Mouse (Mus musculus) midbrain, embryonic 14.5 days (tissue): ENCODE measurements around the gene Nckipsd. TPM values are rescaled to one million over a fixed set of nuclear protein-coding genes. Genes with fewer than 3 reads are reported as not detected.

Experiments
- ATAC-seq: fragments of 200-750 bp; cut with Nextera tagmentation; 2 replicates; pipeline ENCODE4 v1.8.0; 2017; ENCODE audit warnings: moderate number of reproducible peaks, moderate library complexity; ENCODE audit not compliant: low FRiP score, low TSS enrichment
- DNase-seq: peaks from one replicate; pipeline ENCODE4 v3.0.0-alpha.2; 2015
- H3K27ac ChIP-seq: fragments of 300-500 bp; sonication (generic); replicated peaks from 2 replicates; pipeline ENCODE4 v1.5.1; 2014; ENCODE audit warnings: mild to moderate bottlenecking, low read depth, low read length, moderate library complexity
- H3K27me3 ChIP-seq: fragments of 300-500 bp; sonication (generic); 2 replicates; pipeline ENCODE4 v1.6.1; 2014; ENCODE audit warnings: low read length, control low read depth, mixed read lengths; ENCODE audit not compliant: control insufficient read depth, insufficient read depth
- H3K36me3 ChIP-seq: fragments of 300-500 bp; sonication (generic); 2 replicates; pipeline ENCODE4 v1.6.1; 2014; ENCODE audit warnings: low read length, control low read depth; ENCODE audit not compliant: control insufficient read depth, insufficient read depth
- H3K4me1 ChIP-seq: fragments of 300-500 bp; sonication (generic); 2 replicates; pipeline ENCODE4 v1.6.1; 2014; ENCODE audit warnings: mild to moderate bottlenecking, antibody characterized with exemption, low read length, control low read depth; ENCODE audit not compliant: control insufficient read depth, insufficient read depth
- H3K4me2 ChIP-seq: fragments of 300-500 bp; sonication (generic); 2 replicates; pipeline ENCODE4 v1.6.1; 2014; ENCODE audit warnings: mild to moderate bottlenecking, low read length, moderate library complexity
- H3K4me3 ChIP-seq: fragments of 300-500 bp; sonication (generic); replicated peaks from 2 replicates; pipeline ENCODE4 v1.5.1; 2014; ENCODE audit warnings: low read depth, low read length
- H3K9ac ChIP-seq: fragments of 300-500 bp; sonication (generic); replicated peaks from 2 replicates; pipeline ENCODE4 v1.6.1; 2014; ENCODE audit warnings: mild to moderate bottlenecking, low read length, moderate library complexity
- H3K9me3 ChIP-seq: fragments of 300-500 bp; sonication (generic); 2 replicates; pipeline ENCODE4 v1.6.1; 2016; ENCODE audit warnings: low read length, control low read depth, mixed read lengths; ENCODE audit not compliant: control insufficient read depth
- WGBS: fragments of 180-500 bp; shearing (Covaris S2); extraction: QIAGEN DNeasy Blood & Tissue Kit; methylation state at CpG from one replicate; pipeline ENCODE4 v1.1.7; 2014; 5-methylcytosine and 5-hydroxymethylcytosine counted together
- polyA plus RNA-seq: library from polyadenylated mRNA; unstranded; fragments of >200 nt; fragmentation: Nextera tagmentation; extraction: Ambion mirVana; gene quantifications from 2 replicates; pipeline ENCODE4 v1.2.1, GENCODE M21; 2014

Nckipsd gene
- polyA plus RNA-seq, 1 experiment from 2014 or later, result 27.4 TPM

DNA sequence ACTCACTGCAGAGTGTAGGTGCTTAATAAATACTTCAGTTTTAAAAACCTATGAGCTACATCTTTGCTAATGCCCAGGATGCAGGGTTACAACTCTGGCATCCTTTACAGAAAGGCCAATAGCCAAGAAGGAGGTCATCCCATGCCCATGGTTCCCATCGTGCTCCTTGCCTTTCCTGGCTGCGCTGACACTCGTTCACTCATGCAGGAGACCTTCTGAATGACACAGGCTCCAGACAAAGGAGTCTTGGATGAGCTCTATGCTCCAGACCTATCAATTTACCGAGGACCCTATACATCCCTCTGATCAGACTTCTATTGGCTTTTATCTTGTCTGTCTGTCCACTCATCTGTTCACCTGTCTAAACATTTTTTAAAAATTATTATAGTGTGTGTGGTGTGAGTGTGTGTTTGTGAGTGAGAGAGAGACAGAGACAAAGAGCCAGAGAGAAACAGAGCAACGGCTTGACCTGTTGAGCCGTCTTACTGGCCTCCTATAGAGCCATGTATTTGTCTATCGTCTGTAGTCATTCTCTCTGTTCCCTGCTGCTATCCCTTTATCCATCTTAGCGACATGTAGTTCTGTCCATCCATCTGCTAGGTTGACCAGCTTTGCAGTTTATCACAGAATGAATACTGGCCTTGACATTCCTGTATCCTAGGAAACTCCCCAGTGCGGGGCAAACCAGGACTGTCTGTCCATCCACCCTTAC, 25.2 kb upstream of the Nckipsd start:
- Histone ChIP-seq H3K36me3 (no peaks in the 10 kb centered on the region), H3K4me2 (peak overlapping the region; percentile 96), H3K4me3 (peak overlapping the region; percentile 71), H3K9ac (peak overlapping the region; percentile 98), H3K9me3 (no peaks in the 10 kb centered on the region), H3K27me3 (no peaks in the 10 kb centered on the region), H3K4me1 (peaks cover 40% of the 10 kb centered on the region), H3K27ac (peak overlapping the region; percentile 97)
- ATAC-seq (peak; percentile 47), DNase-seq (peak; percentile 65)
- WGBS, result 5% methylated on average over 9 of the region's 9 CpGs

DNA sequence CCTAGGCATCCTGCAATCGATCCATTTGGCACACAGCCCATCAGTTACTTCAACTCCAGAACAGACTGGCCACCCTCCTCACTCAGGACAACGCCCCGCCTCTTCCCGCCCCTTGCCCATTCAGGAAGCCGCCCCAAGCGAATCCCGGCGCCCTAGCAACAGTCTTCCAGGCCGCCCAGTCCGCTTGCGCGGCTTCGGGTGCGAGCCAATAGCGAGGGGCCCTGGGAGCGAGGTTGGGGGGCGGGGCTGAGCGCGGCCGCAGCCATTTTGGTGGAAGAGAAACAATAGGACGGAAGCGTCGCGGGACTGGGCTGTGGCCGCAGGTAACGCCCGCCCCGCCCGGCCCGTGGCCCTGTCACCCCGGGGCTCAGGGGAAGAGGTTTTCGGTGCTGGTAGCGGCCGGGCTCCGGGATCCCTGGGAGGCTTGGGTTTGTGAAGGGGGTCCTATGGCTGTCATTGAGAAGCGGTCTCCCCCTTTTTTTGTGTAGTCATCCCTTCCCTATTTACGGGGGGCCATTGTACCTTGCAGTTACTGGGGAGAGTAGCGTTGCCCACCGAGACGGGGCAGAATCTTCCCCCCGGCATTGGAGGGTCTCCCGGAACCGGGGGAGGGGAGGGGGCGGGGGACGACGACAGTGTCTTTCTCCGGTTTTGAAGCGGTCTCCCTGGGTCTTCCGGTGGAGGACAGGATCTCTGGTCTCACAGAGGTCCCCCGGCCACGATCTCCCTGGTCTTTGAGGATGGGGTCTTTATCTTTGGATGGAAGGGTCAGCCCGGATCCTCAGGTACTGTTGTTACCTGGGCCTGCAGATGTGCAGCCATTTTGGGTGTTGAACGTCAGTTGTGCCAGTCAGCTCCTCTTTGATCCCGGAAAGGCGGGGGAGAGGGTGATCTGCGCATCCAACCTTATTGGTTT, 24.4 kb upstream of the Nckipsd start, which contains the start of gene Ip6k2:
TSS of gene Ip6k2 (plus strand) at position 249 of the 916 bp plus-strand sequence.
- Histone ChIP-seq H3K4me1 (peaks cover 48% of the 10 kb centered on the region), H3K9me3 (no peaks in the 10 kb centered on the region), H3K36me3 (peaks cover 4% of the 10 kb centered on the region; the same call in 1 of the 2 replicates), H3K27me3 (no peaks in the 10 kb centered on the region), H3K27ac (peak within 1 kb of the TSS; percentile 97), H3K4me3 (peak within 1 kb of the TSS; percentile 71), H3K9ac (peak within 1 kb of the TSS; percentile 98), H3K4me2 (peak within 1 kb of the TSS; percentile 96)
- DNase-seq (peak; percentile 99), ATAC-seq (peak; percentile 98)
- WGBS, result under 1% methylated on average over 56 of the region's 56 CpGs

GRCm38 (mm10) chr9:108785416-108785815, 22.8 kb upstream of the Nckipsd start:
- Histone ChIP-seq H3K9me3 (no peaks in the 10 kb centered on the region), H3K27ac (peak overlapping the region; percentile 70; the same call in 1 of the 2 replicates), H3K9ac (peak overlapping the region; percentile 98), H3K4me1 (peaks cover 58% of the 10 kb centered on the region), H3K4me2 (peak overlapping the region; percentile 96), H3K36me3 (peaks cover 6% of the 10 kb centered on the region; the same call in 1 of the 2 replicates), H3K27me3 (no peaks in the 10 kb centered on the region), H3K4me3 (peak overlapping the region; percentile 71)
- peak; percentile 65 for DNase-seq
- no peak for ATAC-seq

DNA sequence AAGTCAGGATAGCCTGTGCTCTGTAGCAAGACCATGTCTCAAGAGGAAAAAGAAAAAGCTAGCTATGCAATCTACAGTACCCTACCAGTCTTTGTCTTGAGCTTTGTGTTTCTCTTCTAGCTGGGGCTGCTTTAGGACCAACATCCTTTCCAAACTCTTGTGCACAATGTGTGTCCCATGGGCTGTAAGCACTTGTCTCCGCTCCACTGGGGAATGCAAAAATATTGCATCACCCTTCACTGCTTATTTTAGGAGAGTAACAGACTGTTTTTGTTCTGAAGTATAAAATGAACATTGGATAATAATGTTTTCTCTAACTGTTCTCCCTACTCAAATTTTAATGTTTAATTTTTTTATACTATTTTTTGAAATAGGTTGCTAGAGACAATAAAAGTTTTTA, 21.7 kb upstream of the Nckipsd start:
- Histone ChIP-seq H3K4me1 (peaks cover 67% of the 10 kb centered on the region), H3K27ac (no peak overlapping the region), H3K9ac (peak overlapping the region; percentile 98; the same call in 1 of the 2 replicates), H3K4me2 (peak overlapping the region; percentile 96), H3K36me3 (peaks cover 6% of the 10 kb centered on the region; the same call in 1 of the 2 replicates), H3K27me3 (no peaks in the 10 kb centered on the region), H3K9me3 (no peaks in the 10 kb centered on the region), H3K4me3 (peak overlapping the region; percentile 71)
- ATAC-seq, result no peak
- WGBS, result 93% methylated on average over 1 of the region's 1 CpGs
- no peak for DNase-seq

GRCm38 (mm10) chr9:108787080-108787479, 21.1 kb upstream of the Nckipsd start:
- DNase-seq (no peak), ATAC-seq (no peak)
- Histone ChIP-seq H3K36me3 (peaks cover 6% of the 10 kb centered on the region; the same call in 1 of the 2 replicates), H3K4me2 (peak overlapping the region; percentile 96), H3K9ac (0 out of 2 replicates have a peak overlapping the region, but pooled peaks have one; percentile 7), H3K4me1 (peaks cover 70% of the 10 kb centered on the region), H3K4me3 (0 out of 2 replicates have a peak overlapping the region, but pooled peaks have one; percentile 7), H3K27ac (no peak overlapping the region), H3K9me3 (no peaks in the 10 kb centered on the region), H3K27me3 (no peaks in the 10 kb centered on the region)
- 94% methylated on average over 2 of the region's 2 CpGs for WGBS

DNA sequence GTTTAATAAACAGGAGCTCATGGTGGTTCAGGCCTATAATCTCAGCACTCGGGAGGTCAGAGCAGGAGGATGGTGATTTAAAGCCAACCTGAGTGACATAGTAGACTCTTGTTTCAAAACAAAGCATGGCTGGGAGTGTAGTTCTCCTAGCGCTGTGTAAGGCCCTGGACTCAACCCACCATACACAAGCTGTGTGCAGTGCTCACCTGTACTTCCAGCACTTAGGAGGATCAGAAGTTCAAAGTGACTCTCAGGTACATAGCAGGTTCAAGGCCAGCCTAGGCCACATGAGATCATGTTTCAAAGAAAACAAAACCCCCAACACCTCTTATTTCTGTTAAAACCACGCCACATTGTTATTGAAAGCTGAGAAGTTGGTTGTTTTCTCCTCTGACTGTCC, 19.5 kb upstream of the Nckipsd start:
- 83% methylated on average over 3 of the region's 3 CpGs for WGBS
- Histone ChIP-seq H3K27me3 (no peaks in the 10 kb centered on the region), H3K36me3 (peaks cover 6% of the 10 kb centered on the region; the same call in 1 of the 2 replicates), H3K4me3 (no peak overlapping the region), H3K27ac (no peak overlapping the region), H3K9ac (no peak overlapping the region), H3K4me2 (peak overlapping the region; percentile 19), H3K4me1 (peaks cover 73% of the 10 kb centered on the region), H3K9me3 (no peaks in the 10 kb centered on the region)
- ATAC-seq, result no peak
- no peak for DNase-seq

DNA sequence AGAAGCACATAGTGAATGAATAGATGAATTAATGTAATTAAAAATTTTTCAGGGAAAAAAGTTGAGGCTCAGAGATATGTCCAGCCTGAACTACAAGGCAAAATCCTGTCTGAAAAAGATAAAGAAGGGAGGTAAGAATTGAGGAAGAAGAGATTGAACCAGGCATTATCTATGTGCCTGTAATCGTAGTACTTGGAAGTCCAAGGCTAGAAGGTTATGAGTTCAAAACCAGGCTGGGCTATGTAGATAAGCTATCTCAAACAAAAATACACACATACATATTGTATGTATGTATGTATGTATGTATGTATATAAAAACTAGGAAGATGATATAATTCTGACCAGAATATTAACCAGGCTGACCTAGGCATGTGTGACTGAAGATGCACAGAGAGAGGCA, 15.9 kb upstream of the Nckipsd start:
- DNase-seq (no peak), ATAC-seq (no peak)
- no peak overlapping the region for H3K4me3 ChIP-seq
- 92% methylated on average over 1 of the region's 1 CpGs for WGBS
- H3K4me1 ChIP-seq, result peaks cover 76% of the 10 kb centered on the region
- H3K4me2 ChIP-seq, result no peak overlapping the region
- no peak overlapping the region for H3K9ac ChIP-seq
- no peak overlapping the region for H3K27ac ChIP-seq
- H3K36me3 ChIP-seq, result peaks cover 22% of the 10 kb centered on the region
- H3K27me3 ChIP-seq, result no peaks in the 10 kb centered on the region
- no peaks in the 10 kb centered on the region for H3K9me3 ChIP-seq

DNA sequence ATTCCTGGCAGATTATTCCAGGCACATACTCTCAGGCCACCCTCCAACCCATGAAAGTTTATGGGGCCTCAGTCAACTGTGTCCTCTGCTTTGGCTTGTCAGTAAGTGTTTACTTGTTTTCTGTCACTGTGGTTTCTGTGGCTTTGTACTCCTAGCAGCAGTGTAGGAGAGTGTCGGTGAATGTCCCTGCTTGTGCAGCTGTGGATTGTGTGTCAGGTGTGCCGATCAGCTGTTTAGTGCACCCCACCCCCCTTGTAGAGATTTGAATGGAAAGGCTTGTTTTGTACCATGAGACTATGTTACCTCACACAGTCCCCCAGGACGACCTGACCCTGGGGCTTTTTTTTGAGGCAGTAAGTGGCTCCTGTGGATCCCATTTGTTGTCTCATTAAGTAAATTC, 15.4 kb upstream of the Nckipsd start:
- no peak for DNase-seq
- H3K27ac ChIP-seq, result no peak overlapping the region
- no peak overlapping the region for H3K4me2 ChIP-seq
- peaks cover 26% of the 10 kb centered on the region for H3K36me3 ChIP-seq
- H3K9ac ChIP-seq, result no peak overlapping the region
- 54% methylated on average over 3 of the region's 3 CpGs for WGBS
- no peak overlapping the region for H3K4me3 ChIP-seq
- no peaks in the 10 kb centered on the region for H3K27me3 ChIP-seq
- ATAC-seq, result no peak
- peaks cover 72% of the 10 kb centered on the region for H3K4me1 ChIP-seq
- H3K9me3 ChIP-seq, result no peaks in the 10 kb centered on the region
